Comparison of ENCODE assay signal across 8 mouse cellular contexts in genomic region chr17:36113979-36114593, GRCm38 (mm10). TPM values are rescaled to one million over a fixed set of nuclear protein-coding genes. Genes with fewer than 3 reads are reported as not detected.
DNase-seq lines count a peak whose midpoint lies in the region; ATAC-seq lines count a peak whose summit lies in the region.
"Not testable (repeated sequence)": the region's sequence is repeated elsewhere in the genome, so short reads cannot be mapped to it uniquely, and the experiment has no call there.
"Had no signal": no experiment of that assay in that cellular context is flagged by ENCODE, and none has a peak within 500 bp of the region (broad histone marks: within the 10 kb centered on the region; RNA-seq: fewer than 3 reads in every experiment).

No protein-coding gene starts in this region.

- WGBS in forebrain, embryonic 16.5 days = 19% methylated on average over 6 of the region's 6 CpGs
- 14% methylated on average over 6 of the region's 6 CpGs for WGBS in intestine, embryonic 15.5 days
- WGBS in limb, embryonic 11.5 days = 20% methylated on average over 6 of the region's 6 CpGs

- not testable (repeated sequence) for H3K4me1 ChIP-seq in forebrain, embryonic 16.5 days (replicated peaks; ENCODE audit: control insufficient read depth, insufficient read depth, low read length); intestine, embryonic 15.5 days (replicated peaks); limb, embryonic 11.5 days (ENCODE audit: control insufficient read depth, insufficient read depth, low read length)

- H3K9ac ChIP-seq in forebrain, embryonic 16.5 days (replicated peaks; ENCODE audit: low read depth, low read length); intestine, embryonic 15.5 days; limb, embryonic 11.5 days (ENCODE audit: low read length): not testable (repeated sequence)

- peak; percentile 59 for DNase-seq in T-cell, adult 2 months (ENCODE audit: low spot score)
- DNase-seq in cerebellum, postnatal 10 days = peak; percentile 56 to 60
- peak; percentile 47 for DNase-seq in limb, embryonic 11.5 days (ENCODE audit: low spot score)
- DNase-seq in mesoderm, embryonic 11.5 days (ENCODE audit: low read depth, low spot score) = peak; percentile 55
- peak; percentile 25 for DNase-seq in right cerebral cortex, postnatal 14 days

- H3K27ac ChIP-seq in forebrain, embryonic 16.5 days (ENCODE audit: low read length); intestine, embryonic 15.5 days; limb, embryonic 11.5 days (replicated peaks; ENCODE audit: low read depth, low read length): not testable (repeated sequence)

- not testable (repeated sequence) for H3K4me2 ChIP-seq in forebrain, embryonic 16.5 days (ENCODE audit: low read length); intestine, embryonic 15.5 days (replicated peaks); limb, embryonic 11.5 days (ENCODE audit: low read depth, severe bottlenecking)

- ATAC-seq in forebrain, embryonic 16.5 days = 0 out of 2 replicates have a peak, but pooled peaks have one; percentile 43
- ATAC-seq in intestine, embryonic 15.5 days = peak; percentile 64; the same call in 1 of the 2 replicates
- not testable (repeated sequence) for ATAC-seq in limb, embryonic 11.5 days (ENCODE audit: insufficient number of reproducible peaks, low FRiP score, low TSS enrichment, low read depth)

- H3K4me3 ChIP-seq in forebrain, embryonic 16.5 days (replicated peaks; ENCODE audit: low read length); intestine, embryonic 15.5 days (replicated peaks); limb, embryonic 11.5 days (ENCODE audit: low read depth, low read length): not testable (repeated sequence)

- not testable (repeated sequence) for H3K36me3 ChIP-seq in forebrain, embryonic 16.5 days (ENCODE audit: control insufficient read depth, insufficient read depth); intestine, embryonic 15.5 days; limb, embryonic 11.5 days (ENCODE audit: control insufficient read depth, insufficient read depth, low read length)

- H3K9me3 ChIP-seq in forebrain, embryonic 16.5 days (ENCODE audit: control insufficient read depth, low read length); intestine, embryonic 15.5 days; limb, embryonic 11.5 days (ENCODE audit: control insufficient read depth, low read length): not testable (repeated sequence)

- not testable (repeated sequence) for H3K27me3 ChIP-seq in forebrain, embryonic 16.5 days (replicated peaks; ENCODE audit: control insufficient read depth, insufficient read depth, low read length)
- peaks cover 23% of the 10 kb centered on the region for H3K27me3 ChIP-seq in intestine, embryonic 15.5 days (replicated peaks)
- H3K27me3 ChIP-seq in limb, embryonic 11.5 days (ENCODE audit: control insufficient read depth, insufficient read depth, low read length) = peaks cover 14% of the 10 kb centered on the region

RNA-seq across cellular contexts. Expression of gene Gm19684, which starts 7.4 kb away (rescaled TPM):
- polyA plus RNA-seq in forebrain, embryonic 16.5 days (2015; fragmentation: Nextera tagmentation; extraction: Ambion mirVana) = not detected in 2 replicates
- polyA plus RNA-seq in intestine, embryonic 15.5 days (2015; fragmentation: Nextera tagmentation; extraction: Ambion mirVana) = 0.11 TPM in 2 replicates
- polyA plus RNA-seq in limb, embryonic 11.5 days (2014; fragmentation: Nextera tagmentation; extraction: Ambion mirVana) = not detected in 2 replicates
- polyA plus RNA-seq: stomach, embryonic 14.5 days had no signal

RNA-seq across cellular contexts. Expression of gene Gm7030, which starts 15.1 kb away (rescaled TPM):
- polyA plus RNA-seq in forebrain, embryonic 16.5 days (2015; fragmentation: Nextera tagmentation; extraction: Ambion mirVana) = not detected in 2 replicates
- polyA plus RNA-seq in intestine, embryonic 15.5 days (2015; fragmentation: Nextera tagmentation; extraction: Ambion mirVana) = 1.4 and 1.5 TPM in 2 replicates
- not detected in 2 replicates for polyA plus RNA-seq in limb, embryonic 11.5 days (2014; fragmentation: Nextera tagmentation; extraction: Ambion mirVana)
- polyA plus RNA-seq: stomach, embryonic 14.5 days had no signal

RNA-seq across cellular contexts. Expression of gene Gm8909, which starts 54.3 kb away (rescaled TPM):
- not detected in 2 replicates for polyA plus RNA-seq in forebrain, embryonic 16.5 days (2015; fragmentation: Nextera tagmentation; extraction: Ambion mirVana)
- 1.2 and 2.2 TPM in 2 replicates for polyA plus RNA-seq in intestine, embryonic 15.5 days (2015; fragmentation: Nextera tagmentation; extraction: Ambion mirVana)
- polyA plus RNA-seq in limb, embryonic 11.5 days (2014; fragmentation: Nextera tagmentation; extraction: Ambion mirVana) = not detected in 2 replicates

RNA-seq across cellular contexts. Expression of gene Gm11127, which starts 55.9 kb away (rescaled TPM):
- polyA plus RNA-seq in forebrain, embryonic 16.5 days (2015; fragmentation: Nextera tagmentation; extraction: Ambion mirVana) = 0.16 TPM in 1 of 2 replicates, not detected in the other
- polyA plus RNA-seq in intestine, embryonic 15.5 days (2015; fragmentation: Nextera tagmentation; extraction: Ambion mirVana) = 3.3 and 3.5 TPM in 2 replicates
- polyA plus RNA-seq in limb, embryonic 11.5 days (2014; fragmentation: Nextera tagmentation; extraction: Ambion mirVana) = not detected in 2 replicates
- polyA plus RNA-seq: stomach, embryonic 14.5 days had no signal
